Mouse (Mus musculus): ENCODE data around the gene Rab37. TPM values are rescaled to one million over a fixed set of nuclear protein-coding genes. Genes with fewer than 3 reads are reported as not detected.

The Rab37 gene
- polyA plus RNA-seq, 1 experiment from 2014 or later, result 1.7 TPM

DNA sequence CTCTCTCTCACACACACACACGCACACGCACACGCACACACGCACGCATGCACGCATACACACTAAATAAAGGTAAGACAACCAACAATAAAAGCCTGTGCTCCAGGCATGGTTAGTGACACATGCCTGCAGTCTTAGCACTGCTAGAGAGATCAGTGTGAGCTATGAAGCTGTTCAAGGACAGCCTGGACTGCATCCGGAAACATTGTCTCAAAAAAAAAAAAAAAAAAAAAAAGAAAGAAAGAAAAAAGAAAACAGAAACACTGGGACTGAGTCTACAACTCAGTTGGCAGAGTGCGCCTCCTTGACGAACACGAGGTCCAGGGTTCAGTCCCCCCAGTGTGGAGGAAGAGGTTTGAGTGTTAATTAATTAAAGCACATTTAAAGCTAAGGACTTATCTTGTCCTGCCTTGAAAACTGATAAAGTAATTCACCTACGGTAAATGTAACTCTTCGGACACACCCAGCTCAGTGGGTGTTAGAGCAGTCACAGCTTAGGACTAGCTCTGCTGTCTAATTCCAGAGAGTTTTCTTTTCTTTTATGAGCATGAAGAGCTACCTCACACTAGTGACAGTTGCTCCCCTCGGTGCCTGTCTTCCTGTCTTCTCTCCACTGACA is 38.4 kb downstream of the Rab37 start:
- no peak overlapping the region for H3K27ac ChIP-seq (replicated peaks)
- DNase-seq (ENCODE audit: low spot score), result no peak
- no peak overlapping the region for H3K9ac ChIP-seq (ENCODE audit: low read length)
- no peak for ATAC-seq (ENCODE audit: low FRiP score, low TSS enrichment)
- no peaks in the 10 kb centered on the region for H3K9me3 ChIP-seq (ENCODE audit: control insufficient read depth, low read length)
- no peaks in the 10 kb centered on the region for H3K4me1 ChIP-seq (replicated peaks; ENCODE audit: control insufficient read depth, insufficient read depth)
- no peak overlapping the region for H3K4me2 ChIP-seq (replicated peaks; ENCODE audit: low read depth)
- 84% methylated on average over 13 of the region's 13 CpGs for WGBS
- H3K4me3 ChIP-seq (ENCODE audit: low read depth, low read length), result no peak overlapping the region
- no peaks in the 10 kb centered on the region for H3K27me3 ChIP-seq (ENCODE audit: control insufficient read depth, insufficient read depth, low read length)
- no peak for TF ChIP-seq CTCF (IDR thresholded peaks at IDR 0.05; ENCODE audit: low read depth)
- no peak for TF ChIP-seq EP300 (optimal IDR thresholded peaks at IDR 0.05)
- H3K36me3 ChIP-seq (ENCODE audit: control insufficient read depth, insufficient read depth, low read length), result no peaks in the 10 kb centered on the region

DNA sequence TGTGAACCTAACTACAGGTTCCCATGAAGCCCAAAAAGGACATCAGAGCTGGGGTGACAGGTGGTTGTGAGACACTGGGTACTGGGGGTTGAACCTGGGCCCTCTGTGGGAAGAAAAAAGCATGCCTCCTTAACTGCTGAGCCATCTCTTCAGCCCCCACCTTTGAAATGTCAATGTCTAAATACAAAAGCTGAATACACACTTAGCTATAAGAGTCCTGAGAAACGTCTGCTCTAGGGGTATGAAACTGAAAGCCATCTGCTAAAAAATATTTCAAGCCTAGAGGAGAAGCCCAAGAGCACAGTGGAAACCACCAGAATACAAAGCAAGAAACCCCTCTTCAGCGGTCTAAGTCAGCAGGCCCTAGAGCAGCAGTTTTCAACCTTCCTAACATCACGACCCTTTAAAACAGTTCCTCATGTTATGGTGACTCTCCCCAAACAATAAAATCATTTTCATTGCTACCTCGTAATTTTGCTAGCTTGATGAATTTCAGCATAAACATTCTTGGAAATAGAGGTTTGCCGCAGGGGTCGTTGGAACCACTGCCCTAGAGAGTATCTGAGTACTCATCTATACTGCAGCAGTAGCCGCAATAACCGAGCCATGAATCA is 40.6 kb downstream of the Rab37 start:
- 73% methylated on average over 8 of the region's 8 CpGs for WGBS
- no peak for ATAC-seq (ENCODE audit: low FRiP score, low TSS enrichment)
- Histone ChIP-seq H3K27ac (replicated peaks) (no peak overlapping the region), H3K36me3 (ENCODE audit: control insufficient read depth, insufficient read depth, low read length) (no peaks in the 10 kb centered on the region), H3K27me3 (ENCODE audit: control insufficient read depth, insufficient read depth, low read length) (no peaks in the 10 kb centered on the region), H3K9ac (ENCODE audit: low read length) (no peak overlapping the region), H3K4me1 (replicated peaks; ENCODE audit: control insufficient read depth, insufficient read depth) (no peaks in the 10 kb centered on the region), H3K4me3 (ENCODE audit: low read depth, low read length) (no peak overlapping the region), H3K9me3 (ENCODE audit: control insufficient read depth, low read length) (no peaks in the 10 kb centered on the region), H3K4me2 (replicated peaks; ENCODE audit: low read depth) (no peak overlapping the region)
- TF ChIP-seq EP300 (optimal IDR thresholded peaks at IDR 0.05) (no peak), CTCF (IDR thresholded peaks at IDR 0.05; ENCODE audit: low read depth) (no peak)
- DNase-seq (ENCODE audit: low spot score), result no peak

DNA sequence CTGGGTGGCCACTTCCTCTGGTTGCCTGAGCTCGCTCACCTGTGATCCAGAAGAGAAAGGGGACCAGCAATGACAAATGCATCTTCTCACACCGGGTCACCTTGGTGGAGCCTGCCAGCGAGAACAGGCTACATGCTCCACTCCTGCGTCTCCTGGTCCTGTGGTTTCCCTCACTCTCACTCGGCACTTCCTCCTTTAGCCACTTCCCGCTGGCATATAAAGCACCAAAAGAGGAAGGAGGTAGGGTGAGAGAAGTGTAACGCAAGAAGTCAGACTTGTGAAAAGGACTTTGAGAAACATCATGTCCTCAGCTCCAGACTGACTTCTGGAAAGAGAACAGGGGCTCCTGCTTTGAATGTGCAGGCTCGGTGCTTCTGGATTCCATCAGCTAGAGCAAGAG is 42.6 kb downstream of the Rab37 start, which contains the start of gene Cd300lf:
TSS of gene Cd300lf (minus strand) at position 193 of the 400 bp plus-strand sequence.
- no peak within 1 kb of the TSS for H3K4me3 ChIP-seq (ENCODE audit: low read depth, low read length)
- H3K27me3 ChIP-seq (ENCODE audit: control insufficient read depth, insufficient read depth, low read length), result no peaks in the 10 kb centered on the region
- WGBS, result 71% methylated on average over 8 of the region's 8 CpGs
- no peak within 1 kb of the TSS for H3K27ac ChIP-seq (replicated peaks)
- DNase-seq (ENCODE audit: low spot score), result no peak
- H3K4me2 ChIP-seq (replicated peaks; ENCODE audit: low read depth), result no peak within 1 kb of the TSS
- no peaks in the 10 kb centered on the region for H3K36me3 ChIP-seq (ENCODE audit: control insufficient read depth, insufficient read depth, low read length)
- no peak within 1 kb of the TSS for H3K9ac ChIP-seq (ENCODE audit: low read length)
- H3K9me3 ChIP-seq (ENCODE audit: control insufficient read depth, low read length), result no peaks in the 10 kb centered on the region
- no peak for TF ChIP-seq EP300 (optimal IDR thresholded peaks at IDR 0.05)
- TF ChIP-seq CTCF (IDR thresholded peaks at IDR 0.05; ENCODE audit: low read depth), result no peak
- no peaks in the 10 kb centered on the region for H3K4me1 ChIP-seq (replicated peaks; ENCODE audit: control insufficient read depth, insufficient read depth)
- ATAC-seq (ENCODE audit: low FRiP score, low TSS enrichment), result no peak

DNA sequence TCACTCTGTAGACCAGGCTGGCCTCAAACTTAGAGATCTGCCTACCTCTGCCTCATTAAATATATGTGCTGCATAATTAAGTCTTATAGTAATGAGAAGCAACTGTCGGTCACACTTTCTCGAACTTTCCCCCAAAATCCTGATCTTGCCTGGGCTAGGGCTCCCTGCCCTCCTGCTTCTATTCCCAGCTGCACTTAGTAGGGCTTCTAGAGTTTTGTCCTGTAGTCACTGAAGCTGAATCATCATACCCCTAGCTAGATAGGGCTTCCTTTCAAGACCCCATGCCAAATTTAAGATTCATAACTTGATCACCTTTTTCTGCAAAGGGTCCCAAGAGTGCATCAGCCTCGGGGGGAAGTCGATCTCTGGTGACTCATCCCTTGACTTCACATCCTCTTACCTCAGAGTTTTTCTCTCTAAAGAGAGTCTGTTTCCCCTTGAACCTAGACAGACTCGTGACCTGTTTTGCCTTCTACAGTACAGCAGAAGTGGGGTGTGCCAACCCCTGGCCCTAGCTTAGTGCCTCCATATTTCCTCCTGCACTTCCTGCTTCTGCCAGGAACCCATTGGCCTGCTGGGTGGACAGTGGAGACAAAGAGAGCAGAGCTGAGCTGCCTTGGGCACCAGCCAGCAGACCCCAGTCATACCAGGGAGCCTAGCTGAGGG is 47.5 kb downstream of the Rab37 start:
- ATAC-seq (ENCODE audit: low FRiP score, low TSS enrichment) (peak; percentile 51; the same call in 1 of the 2 replicates), DNase-seq (ENCODE audit: low spot score) (no peak)
- WGBS, result 76% methylated on average over 5 of the region's 5 CpGs
- Histone ChIP-seq H3K9me3 (ENCODE audit: control insufficient read depth, low read length) (no peaks in the 10 kb centered on the region), H3K9ac (ENCODE audit: low read length) (no peak overlapping the region), H3K4me1 (replicated peaks; ENCODE audit: control insufficient read depth, insufficient read depth) (no peaks in the 10 kb centered on the region), H3K4me2 (replicated peaks; ENCODE audit: low read depth) (no peak overlapping the region), H3K27ac (replicated peaks) (no peak overlapping the region), H3K36me3 (ENCODE audit: control insufficient read depth, insufficient read depth, low read length) (no peaks in the 10 kb centered on the region), H3K27me3 (ENCODE audit: control insufficient read depth, insufficient read depth, low read length) (no peaks in the 10 kb centered on the region), H3K4me3 (ENCODE audit: low read depth, low read length) (no peak overlapping the region)
- TF ChIP-seq EP300 (optimal IDR thresholded peaks at IDR 0.05), result no peak
- no peak for TF ChIP-seq CTCF (IDR thresholded peaks at IDR 0.05; ENCODE audit: low read depth)

DNA sequence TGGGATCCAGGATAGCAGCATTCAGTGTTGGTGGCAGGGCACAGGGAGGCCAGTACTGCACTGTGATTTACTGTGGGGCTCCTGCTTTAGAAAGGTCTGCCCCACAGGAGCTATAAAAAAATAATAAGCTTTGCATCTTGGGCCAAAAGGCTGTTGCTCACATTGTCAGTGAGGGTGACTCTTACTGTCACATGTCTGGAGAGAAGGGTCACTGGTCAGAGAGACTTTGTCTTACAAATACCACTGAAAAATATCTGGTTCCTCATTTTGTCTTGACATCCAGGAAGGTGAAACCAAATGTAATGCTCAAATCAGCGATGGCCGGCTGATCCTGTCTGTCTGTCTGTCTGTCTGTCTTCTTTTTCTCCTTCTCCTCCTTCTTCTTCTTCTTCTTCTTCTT is 50.7 kb downstream of the Rab37 start:
- Histone ChIP-seq H3K4me1 (replicated peaks; ENCODE audit: control insufficient read depth, insufficient read depth) (no peaks in the 10 kb centered on the region), H3K27ac (replicated peaks) (no peak overlapping the region), H3K27me3 (ENCODE audit: control insufficient read depth, insufficient read depth, low read length) (no peaks in the 10 kb centered on the region), H3K36me3 (ENCODE audit: control insufficient read depth, insufficient read depth, low read length) (no peaks in the 10 kb centered on the region), H3K9ac (ENCODE audit: low read length) (no peak overlapping the region), H3K4me2 (replicated peaks; ENCODE audit: low read depth) (no peak overlapping the region), H3K9me3 (ENCODE audit: control insufficient read depth, low read length) (no peaks in the 10 kb centered on the region), H3K4me3 (ENCODE audit: low read depth, low read length) (no peak overlapping the region)
- DNase-seq (ENCODE audit: low spot score) (no peak), ATAC-seq (ENCODE audit: low FRiP score, low TSS enrichment) (no peak)
- 76% methylated on average over 2 of the region's 2 CpGs for WGBS
- TF ChIP-seq CTCF (IDR thresholded peaks at IDR 0.05; ENCODE audit: low read depth) (no peak), EP300 (optimal IDR thresholded peaks at IDR 0.05) (no peak)

DNA sequence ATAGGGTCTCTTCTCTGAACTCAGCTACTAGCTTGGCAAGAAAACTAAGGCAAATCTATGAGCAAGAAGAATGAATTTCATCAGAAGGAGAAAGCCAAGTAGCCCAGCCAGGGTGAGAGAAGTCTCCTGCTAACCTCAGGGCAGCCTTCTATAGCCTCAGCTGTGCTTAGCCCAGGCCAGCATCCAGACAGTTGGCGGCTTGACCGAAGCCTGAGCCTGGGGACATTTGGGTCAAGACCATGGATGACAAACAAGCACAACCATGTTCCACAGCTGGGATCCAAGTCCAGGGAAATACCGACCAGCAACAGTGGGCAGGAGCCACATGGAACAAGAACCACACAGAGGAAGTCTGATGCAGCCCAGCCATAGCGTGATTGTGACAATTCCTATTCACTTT is 56.6 kb downstream of the Rab37 start:
- TF ChIP-seq CTCF (IDR thresholded peaks at IDR 0.05; ENCODE audit: low read depth) (no peak), EP300 (optimal IDR thresholded peaks at IDR 0.05) (no peak)
- no peak for DNase-seq (ENCODE audit: low spot score)
- Histone ChIP-seq H3K4me1 (replicated peaks; ENCODE audit: control insufficient read depth, insufficient read depth) (no peaks in the 10 kb centered on the region), H3K36me3 (ENCODE audit: control insufficient read depth, insufficient read depth, low read length) (no peaks in the 10 kb centered on the region), H3K9ac (ENCODE audit: low read length) (no peak overlapping the region), H3K4me3 (ENCODE audit: low read depth, low read length) (no peak overlapping the region), H3K27ac (replicated peaks) (no peak overlapping the region), H3K9me3 (ENCODE audit: control insufficient read depth, low read length) (no peaks in the 10 kb centered on the region), H3K4me2 (replicated peaks; ENCODE audit: low read depth) (no peak overlapping the region), H3K27me3 (ENCODE audit: control insufficient read depth, insufficient read depth, low read length) (no peaks in the 10 kb centered on the region)
- 74% methylated on average over 4 of the region's 4 CpGs for WGBS
- no peak for ATAC-seq (ENCODE audit: low FRiP score, low TSS enrichment)
